Mouse (Mus musculus): ENCODE data around the gene Mcm9. TPM values are rescaled to one million over a fixed set of nuclear protein-coding genes. Genes with fewer than 3 reads are reported as not detected.

Mcm9 gene
- polyA plus RNA-seq, 1 experiment from 2014 or later: 4.4 TPM

- 80% methylated on average over 10 of the region's 10 CpGs for WGBS
- Histone ChIP-seq H3K4me2 (replicated peaks; ENCODE audit: low read depth, low read length) (no peak overlapping the region), H3K9ac (replicated peaks; ENCODE audit: low read depth) (no peak overlapping the region), H3K27me3 (replicated peaks; ENCODE audit: insufficient read depth, low read length) (no peaks in the 10 kb centered on the region), H3K27ac (ENCODE audit: low read length) (no peak overlapping the region), H3K4me1 (ENCODE audit: insufficient read depth, low read depth, low read length) (no peaks in the 10 kb centered on the region), H3K4me3 (ENCODE audit: low read depth, low read length) (no peak overlapping the region), H3K36me3 (ENCODE audit: insufficient read depth, low read length) (no peaks in the 10 kb centered on the region), H3K9me3 (ENCODE audit: low read length) (no peaks in the 10 kb centered on the region)
- ATAC-seq (no peak), DNase-seq (ENCODE audit: low spot score) (no peak)
- TF ChIP-seq CTCF (IDR thresholded peaks at IDR 0.05): no peak
Observed at GRCm38 (mm10) chr10:53634160-53634559, 3.9 kb upstream of the Mcm9 start.

GRCm38 (mm10) chr10:53629918-53630250 is 355 bp downstream of the Mcm9 start:
- Histone ChIP-seq H3K9ac (replicated peaks; ENCODE audit: low read depth) (peak overlapping the region; percentile 48), H3K4me3 (ENCODE audit: low read depth, low read length) (peak overlapping the region; percentile 82), H3K27ac (ENCODE audit: low read length) (peak overlapping the region; percentile 89), H3K9me3 (ENCODE audit: low read length) (no peaks in the 10 kb centered on the region), H3K4me1 (ENCODE audit: insufficient read depth, low read depth, low read length) (no peaks in the 10 kb centered on the region), H3K4me2 (replicated peaks; ENCODE audit: low read depth, low read length) (peak overlapping the region; percentile 52), H3K27me3 (replicated peaks; ENCODE audit: insufficient read depth, low read length) (no peaks in the 10 kb centered on the region), H3K36me3 (ENCODE audit: insufficient read depth, low read length) (no peaks in the 10 kb centered on the region)
- under 1% methylated on average over 35 of the region's 35 CpGs for WGBS
- DNase-seq (ENCODE audit: low spot score): peak; percentile 99
- TF ChIP-seq EP300 (IDR thresholded peaks at IDR 0.05) (no peak), CTCF (IDR thresholded peaks at IDR 0.05) (no peak; the same call in 1 of the 2 replicates)
- peak; percentile 97 for ATAC-seq

GRCm38 (mm10) chr10:53629247-53629917 is 857 bp downstream of the Mcm9 start:
- no peaks in the 10 kb centered on the region for H3K4me1 ChIP-seq (ENCODE audit: insufficient read depth, low read depth, low read length)
- H3K4me2 ChIP-seq (replicated peaks; ENCODE audit: low read depth, low read length): peak overlapping the region; percentile 52
- peak overlapping the region; percentile 82 for H3K4me3 ChIP-seq (ENCODE audit: low read depth, low read length)
- H3K36me3 ChIP-seq (ENCODE audit: insufficient read depth, low read length): no peaks in the 10 kb centered on the region
- TF ChIP-seq CTCF (IDR thresholded peaks at IDR 0.05) (peak; percentile 66), EP300 (IDR thresholded peaks at IDR 0.05) (no peak)
- H3K9ac ChIP-seq (replicated peaks; ENCODE audit: low read depth): peak overlapping the region; percentile 48
- WGBS: under 1% methylated on average over 63 of the region's 67 CpGs
- ATAC-seq: peak; percentile 83
- no peaks in the 10 kb centered on the region for H3K9me3 ChIP-seq (ENCODE audit: low read length)
- H3K27me3 ChIP-seq (replicated peaks; ENCODE audit: insufficient read depth, low read length): no peaks in the 10 kb centered on the region
- H3K27ac ChIP-seq (ENCODE audit: low read length): peak overlapping the region; percentile 89
- DNase-seq (ENCODE audit: low spot score): peak; percentile 91

- Histone ChIP-seq H3K36me3 (ENCODE audit: insufficient read depth, low read length) (peaks cover 14% of the 10 kb centered on the region), H3K4me2 (replicated peaks; ENCODE audit: low read depth, low read length) (no peak overlapping the region), H3K9ac (replicated peaks; ENCODE audit: low read depth) (no peak overlapping the region), H3K4me1 (ENCODE audit: insufficient read depth, low read depth, low read length) (no peaks in the 10 kb centered on the region), H3K9me3 (ENCODE audit: low read length) (no peaks in the 10 kb centered on the region), H3K27ac (ENCODE audit: low read length) (no peak overlapping the region), H3K27me3 (replicated peaks; ENCODE audit: insufficient read depth, low read length) (no peaks in the 10 kb centered on the region), H3K4me3 (ENCODE audit: low read depth, low read length) (no peak overlapping the region)
- ATAC-seq (peak; percentile 54; the same call in 1 of the 2 replicates), DNase-seq (ENCODE audit: low spot score) (peak; percentile 49)
- no peak for TF ChIP-seq CTCF (IDR thresholded peaks at IDR 0.05)
- TF ChIP-seq EP300 (IDR thresholded peaks at IDR 0.05): no peak
- WGBS: 60% methylated on average over 8 of the region's 8 CpGs
Observed at GRCm38 (mm10) chr10:53615850-53616616, 14.2 kb downstream of the Mcm9 start.

GRCm38 (mm10) chr10:53613955-53614354 is 16.3 kb downstream of the Mcm9 start:
- Histone ChIP-seq H3K27me3 (replicated peaks; ENCODE audit: insufficient read depth, low read length) (no peaks in the 10 kb centered on the region), H3K9ac (replicated peaks; ENCODE audit: low read depth) (no peak overlapping the region), H3K4me3 (ENCODE audit: low read depth, low read length) (no peak overlapping the region), H3K27ac (ENCODE audit: low read length) (no peak overlapping the region), H3K4me2 (replicated peaks; ENCODE audit: low read depth, low read length) (no peak overlapping the region), H3K4me1 (ENCODE audit: insufficient read depth, low read depth, low read length) (no peaks in the 10 kb centered on the region), H3K9me3 (ENCODE audit: low read length) (no peaks in the 10 kb centered on the region), H3K36me3 (ENCODE audit: insufficient read depth, low read length) (peaks cover 10% of the 10 kb centered on the region)
- 59% methylated on average over 1 of the region's 1 CpGs for WGBS
- DNase-seq (ENCODE audit: low spot score): no peak
- ATAC-seq: no peak
- TF ChIP-seq CTCF (IDR thresholded peaks at IDR 0.05) (no peak), EP300 (IDR thresholded peaks at IDR 0.05) (no peak)

GRCm38 (mm10) chr10:53612172-53612571 is 18.1 kb downstream of the Mcm9 start:
- H3K9ac ChIP-seq (replicated peaks; ENCODE audit: low read depth): no peak overlapping the region
- ATAC-seq (no peak), DNase-seq (ENCODE audit: low spot score) (peak; percentile 18)
- no peak overlapping the region for H3K4me3 ChIP-seq (ENCODE audit: low read depth, low read length)
- H3K36me3 ChIP-seq (ENCODE audit: insufficient read depth, low read length): peaks cover 7% of the 10 kb centered on the region
- no peaks in the 10 kb centered on the region for H3K27me3 ChIP-seq (replicated peaks; ENCODE audit: insufficient read depth, low read length)
- H3K4me1 ChIP-seq (ENCODE audit: insufficient read depth, low read depth, low read length): no peaks in the 10 kb centered on the region
- no peak for TF ChIP-seq EP300 (IDR thresholded peaks at IDR 0.05)
- no peak for TF ChIP-seq CTCF (IDR thresholded peaks at IDR 0.05)
- WGBS: 72% methylated on average over 1 of the region's 1 CpGs
- H3K9me3 ChIP-seq (ENCODE audit: low read length): no peaks in the 10 kb centered on the region
- H3K27ac ChIP-seq (ENCODE audit: low read length): no peak overlapping the region
- H3K4me2 ChIP-seq (replicated peaks; ENCODE audit: low read depth, low read length): no peak overlapping the region
